Mouse (Mus musculus): ENCODE measurements around the gene Actn1. TPM values are rescaled to one million over a fixed set of nuclear protein-coding genes. Genes with fewer than 3 reads are reported as not detected.

The Actn1 gene
- polyA plus RNA-seq (2012): 32.8 and 42.8 TPM in 2 replicates

DNA sequence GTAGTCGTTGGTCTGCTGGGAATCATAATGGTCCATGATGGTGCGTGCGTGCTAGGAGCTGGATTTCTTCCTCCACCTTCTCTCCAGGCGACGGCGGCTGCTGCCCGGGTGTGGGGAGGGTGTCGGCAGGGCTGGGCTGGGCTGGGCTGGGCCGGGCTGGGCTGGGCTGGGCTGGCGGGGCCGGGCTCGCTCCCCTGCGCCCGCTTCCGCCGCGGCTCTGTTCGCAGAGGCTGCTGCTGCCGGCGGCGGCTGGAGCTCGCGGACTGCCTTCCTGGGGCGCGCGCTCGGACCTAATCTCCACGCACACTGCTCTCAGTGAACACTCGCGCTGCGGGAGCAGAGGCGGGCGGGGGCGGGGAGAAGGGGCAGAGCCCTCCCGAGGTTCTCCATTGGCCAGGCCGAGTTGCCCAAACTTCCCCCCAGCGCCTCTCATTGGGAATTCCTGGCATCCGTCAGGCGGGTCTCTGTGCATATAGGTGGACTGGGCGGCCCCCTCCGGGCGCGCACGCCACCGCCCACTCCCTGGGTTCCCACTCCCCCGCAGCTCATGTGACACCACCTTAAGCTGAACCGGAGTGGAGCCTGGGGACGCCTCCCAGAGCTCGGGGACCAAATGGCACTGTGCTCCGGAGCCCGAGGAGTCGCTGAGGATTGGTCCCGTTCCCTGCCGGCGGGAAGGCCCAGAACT lies at the start of gene Actn1:
TSS of gene Actn1 (minus strand) at position 316 of the 688 bp plus-strand sequence.

Other genes starting within 250 kb of the Actn1 start
- 271 and 273 TPM in 2 replicates for gene Zfp36l1, start 147.4 kb downstream of the Actn1 start, polyA plus RNA-seq (2012)
- gene Dcaf5, start 176.2 kb upstream of the Actn1 start, polyA plus RNA-seq (2012): 14.3 and 17.2 TPM in 2 replicates
- 3.9 and 5.8 TPM in 2 replicates for gene Exd2, start 202.7 kb upstream of the Actn1 start, polyA plus RNA-seq (2012)